Mouse (Mus musculus) fibroblast of lung, adult 2 months (primary cell): ENCODE data around the gene Cdc42se1.
"Not testable (repeated sequence)": the region's sequence is repeated elsewhere in the genome, so short reads cannot be mapped to it uniquely, and the experiment has no call there.

Source experiments
- DNase-seq: peaks from one replicate; pipeline ENCODE4 v3.0.0-alpha.2; 2011; ENCODE audit warnings: low read depth

Cdc42se1 gene

GRCm38 (mm10) chr3:95228148-95228893 lies at the start of gene Cdc42se1:
Cdc42se1 (plus strand) TSS chr3:95228732.
- no peak for DNase-seq

- no peak for DNase-seq
Measured at GRCm38 (mm10) chr3:95178948-95179347, 49.6 kb upstream of the Cdc42se1 start.

- no peak for DNase-seq
Measured at GRCm38 (mm10) chr3:95179890-95180289, 48.6 kb upstream of the Cdc42se1 start.

GRCm38 (mm10) chr3:95181841-95182240 lies 46.7 kb upstream of the Cdc42se1 start:
- no peak for DNase-seq

- no peak for DNase-seq
Measured at GRCm38 (mm10) chr3:95184796-95185577, 43.5 kb upstream of the Cdc42se1 start.

- no peak for DNase-seq
Measured at GRCm38 (mm10) chr3:95186100-95186499, 42.4 kb upstream of the Cdc42se1 start.

- no peak for DNase-seq
Measured at GRCm38 (mm10) chr3:95186888-95187287, 41.6 kb upstream of the Cdc42se1 start.

GRCm38 (mm10) chr3:95194721-95195135 lies 33.8 kb upstream of the Cdc42se1 start:
- peak; percentile 11 for DNase-seq

- DNase-seq: no peak
Measured at GRCm38 (mm10) chr3:95195772-95196171, 32.8 kb upstream of the Cdc42se1 start.

- DNase-seq: no peak
Measured at GRCm38 (mm10) chr3:95199101-95199500, 29.4 kb upstream of the Cdc42se1 start.

GRCm38 (mm10) chr3:95200132-95200531 lies 28.4 kb upstream of the Cdc42se1 start:
- DNase-seq: no peak

- no peak for DNase-seq
Measured at GRCm38 (mm10) chr3:95200562-95200961, 28.0 kb upstream of the Cdc42se1 start.

GRCm38 (mm10) chr3:95203880-95204279 lies 24.7 kb upstream of the Cdc42se1 start:
- no peak for DNase-seq

- DNase-seq: no peak
Measured at GRCm38 (mm10) chr3:95208286-95208685, 20.2 kb upstream of the Cdc42se1 start.

GRCm38 (mm10) chr3:95210585-95210984 lies 17.9 kb upstream of the Cdc42se1 start:
- DNase-seq: no peak

- not testable (repeated sequence) for DNase-seq
Measured at GRCm38 (mm10) chr3:95212889-95213608, 15.5 kb upstream of the Cdc42se1 start.

GRCm38 (mm10) chr3:95213609-95213975 lies 14.9 kb upstream of the Cdc42se1 start:
- DNase-seq: no peak

GRCm38 (mm10) chr3:95216655-95217254 lies 11.8 kb upstream of the Cdc42se1 start:
- no peak for DNase-seq

GRCm38 (mm10) chr3:95217255-95218134 lies 11.0 kb upstream of the Cdc42se1 start, which contains the start of gene Gabpb2:
Gabpb2 (minus strand) TSS chr3:95217916.
- no peak for DNase-seq

- DNase-seq: no peak
Measured at GRCm38 (mm10) chr3:95218466-95219137, 9.9 kb upstream of the Cdc42se1 start.

GRCm38 (mm10) chr3:95223041-95223440 lies 5.5 kb upstream of the Cdc42se1 start:
- DNase-seq: no peak
